In genomic region chr4:24792416-24792981, GRCm38 (mm10) we compare ENCODE assay signal across 11 mouse cellular contexts. TPM values are rescaled to one million over a fixed set of nuclear protein-coding genes. Genes with fewer than 3 reads are reported as not detected.
DNase-seq lines count a peak whose midpoint lies in the region; ATAC-seq and TF ChIP-seq lines count a peak whose summit lies in the region.
"Had no signal": no experiment of that assay in that cellular context is flagged by ENCODE, and none has a peak within 500 bp of the region (broad histone marks: within the 10 kb centered on the region; RNA-seq: fewer than 3 reads in every experiment).

No protein-coding gene starts in this region.

- H3K9ac ChIP-seq in forebrain, embryonic 13.5 days, result no peak overlapping the region
- H3K9ac ChIP-seq in midbrain, embryonic 14.5 days (replicated peaks; ENCODE audit: low read length), result no peak overlapping the region; the same call in 1 of the 2 replicates
- H3K9ac ChIP-seq in liver, embryonic 11.5 days (ENCODE audit: low read depth, low read length), result no peak overlapping the region
- H3K9ac ChIP-seq: stomach, embryonic 15.5 days had no signal

- 0 out of 2 replicates have a peak overlapping the region, but pooled peaks have one; percentile 10 for H3K27ac ChIP-seq in layer of hippocampus, adult 2 months
- no peak overlapping the region for H3K27ac ChIP-seq in forebrain, embryonic 13.5 days
- H3K27ac ChIP-seq in midbrain, embryonic 14.5 days (replicated peaks; ENCODE audit: low read depth, low read length), result no peak overlapping the region
- no peak overlapping the region for H3K27ac ChIP-seq in liver, embryonic 11.5 days (ENCODE audit: low read depth, low read length)
- H3K27ac ChIP-seq: stomach, embryonic 15.5 days had no signal

- no peak for DNase-seq in layer of hippocampus, adult 2 months (ENCODE audit: low spot score in 2 of 2)
- no peak for DNase-seq in layer of hippocampus, postnatal 25 days (ENCODE audit: extremely low spot score in 1 of 2, low spot score in 1 of 2)
- peak; percentile 41 for DNase-seq in brain, embryonic 14.5 days (ENCODE audit: low read depth)
- peak; percentile 40 for DNase-seq in midbrain, embryonic 14.5 days
- no peak for DNase-seq in liver, embryonic 11.5 days (ENCODE audit: low spot score)
- DNase-seq in frontal cortex, postnatal 36 days (ENCODE audit: low spot score in 2 of 2), result no peak
- DNase-seq: cerebellum, adult 18-20 months; kidney, postnatal 14 days had no signal

- H3K4me1 ChIP-seq in forebrain, embryonic 13.5 days, result peaks cover 17% of the 10 kb centered on the region
- 0 out of 2 replicates have a peak, but pooled peaks cover 3% of the 10 kb centered on the region for H3K4me1 ChIP-seq in midbrain, embryonic 14.5 days (ENCODE audit: control insufficient read depth, insufficient read depth, low read length)
- H3K4me1 ChIP-seq in liver, embryonic 11.5 days (replicated peaks; ENCODE audit: control insufficient read depth, insufficient read depth, low read length), result no peaks in the 10 kb centered on the region
- H3K4me1 ChIP-seq: stomach, embryonic 15.5 days had no signal

- 17% methylated on average over 16 of the region's 16 CpGs for WGBS in forebrain, embryonic 13.5 days
- WGBS in midbrain, embryonic 14.5 days, result 16% methylated on average over 16 of the region's 16 CpGs
- 45% methylated on average over 16 of the region's 16 CpGs for WGBS in liver, embryonic 11.5 days

- no peak for TF ChIP-seq CTCF in layer of hippocampus, adult 2 months (conservative IDR thresholded peaks at IDR 0.05)
- TF ChIP-seq CTCF in brain, embryonic 14.5 days (IDR thresholded peaks at IDR 0.05; ENCODE audit: borderline replicate concordance, extremely low read depth, insufficient read depth, insufficient read length), result no peak

- TF ChIP-seq POLR2A in brain, embryonic 14.5 days (IDR thresholded peaks at IDR 0.05; ENCODE audit: borderline replicate concordance, extremely low read depth, insufficient read depth, insufficient read length, poor library complexity, severe bottlenecking), result no peak

- ATAC-seq in forebrain, embryonic 13.5 days, result peak; percentile 42; the same call in 1 of the 2 replicates
- no peak for ATAC-seq in midbrain, embryonic 14.5 days (ENCODE audit: low FRiP score, low TSS enrichment)
- ATAC-seq in liver, embryonic 11.5 days (replicated peaks; ENCODE audit: low FRiP score), result no peak
- ATAC-seq in activated CD4-positive, CD25-positive, alpha-beta regulatory T cell, adult 4 months, result no peak

- H3K9me3 ChIP-seq in forebrain, embryonic 13.5 days (replicated peaks), result no peaks in the 10 kb centered on the region
- H3K9me3 ChIP-seq in midbrain, embryonic 14.5 days (ENCODE audit: control insufficient read depth, low read length), result no peaks in the 10 kb centered on the region
- no peaks in the 10 kb centered on the region for H3K9me3 ChIP-seq in liver, embryonic 11.5 days (ENCODE audit: control insufficient read depth, low read length)
- H3K9me3 ChIP-seq: stomach, embryonic 15.5 days had no signal

- H3K4me3 ChIP-seq in layer of hippocampus, adult 2 months, result peak overlapping the region; percentile 30
- H3K4me3 ChIP-seq in forebrain, embryonic 13.5 days, result no peak overlapping the region
- H3K4me3 ChIP-seq in midbrain, embryonic 14.5 days (replicated peaks; ENCODE audit: low read depth, low read length), result no peak overlapping the region
- no peak overlapping the region for H3K4me3 ChIP-seq in liver, embryonic 11.5 days (ENCODE audit: low read depth, low read length)
- H3K4me3 ChIP-seq: stomach, embryonic 15.5 days had no signal

- H3K4me2 ChIP-seq in forebrain, embryonic 13.5 days, result peak overlapping the region; percentile 42
- H3K4me2 ChIP-seq in midbrain, embryonic 14.5 days (ENCODE audit: low read length), result peak overlapping the region; percentile 39
- no peak overlapping the region; the same call in 1 of the 2 replicates for H3K4me2 ChIP-seq in liver, embryonic 11.5 days
- H3K4me2 ChIP-seq: stomach, embryonic 15.5 days had no signal

- no peaks in the 10 kb centered on the region for H3K36me3 ChIP-seq in forebrain, embryonic 13.5 days (ENCODE audit: poor library complexity, severe bottlenecking)
- H3K36me3 ChIP-seq in midbrain, embryonic 14.5 days (ENCODE audit: control insufficient read depth, insufficient read depth, low read length), result no peaks in the 10 kb centered on the region
- H3K36me3 ChIP-seq in liver, embryonic 11.5 days (ENCODE audit: control insufficient read depth, insufficient read depth, low read length), result no peaks in the 10 kb centered on the region
- H3K36me3 ChIP-seq: stomach, embryonic 15.5 days had no signal

- H3K27me3 ChIP-seq in forebrain, embryonic 13.5 days, result no peaks in the 10 kb centered on the region
- no peaks in the 10 kb centered on the region for H3K27me3 ChIP-seq in midbrain, embryonic 14.5 days (ENCODE audit: control insufficient read depth, insufficient read depth, low read length)
- H3K27me3 ChIP-seq in liver, embryonic 11.5 days (replicated peaks; ENCODE audit: control insufficient read depth, insufficient read depth, low read length), result no peaks in the 10 kb centered on the region
- H3K27me3 ChIP-seq: stomach, embryonic 15.5 days had no signal

RNA-seq across cellular contexts. Expression of gene Klhl32, which starts 58.4 kb away (rescaled TPM):
- total RNA-seq in layer of hippocampus, adult 2 months (2021), result 10 to 100 TPM; 15.6 to 17.5 TPM
- total RNA-seq in layer of hippocampus, postnatal 25 days (2021), result 10 to 100 TPM; 14.7 to 18.1 TPM
- 6.1 and 8.8 TPM in 2 replicates for polyA plus RNA-seq in brain, embryonic 14.5 days (2012; rRNA removed)
- polyA plus RNA-seq in forebrain, embryonic 13.5 days (2015; fragmentation: Nextera tagmentation; extraction: Ambion mirVana), result 12.3 and 16.7 TPM in 2 replicates
- polyA plus RNA-seq in midbrain, embryonic 14.5 days (2014; fragmentation: Nextera tagmentation; extraction: Ambion mirVana), result 22.3 and 22.6 TPM in 2 replicates
- polyA plus RNA-seq in liver, embryonic 11.5 days (2014; fragmentation: Nextera tagmentation; extraction: Ambion mirVana), result 0.34 and 0.51 TPM in 2 replicates
- under 1 TPM; 0.15 to 0.37 TPM for polyA plus RNA-seq in activated CD4-positive, CD25-positive, alpha-beta regulatory T cell, adult 4 months (2017; shearing (Covaris generic))

Comparison
In these comparisons a context has a peak if more than half of its experiments do, and no peak if none do; other contexts are left out.
1. DNase-seq: peak in brain, embryonic 14.5 days (single experiment) and midbrain, embryonic 14.5 days (single experiment); none in layer of hippocampus, adult 2 months (0 of 2), layer of hippocampus, postnatal 25 days (0 of 2), liver, embryonic 11.5 days (single experiment) and frontal cortex, postnatal 36 days (0 of 2).